Mouse (Mus musculus): ENCODE data around the gene Tmem248. TPM values are rescaled to one million over a fixed set of nuclear protein-coding genes. Genes with fewer than 3 reads are reported as not detected.

The Tmem248 gene
- polyA plus RNA-seq, 1 experiment from 2014 or later = 31.0 TPM

DNA sequence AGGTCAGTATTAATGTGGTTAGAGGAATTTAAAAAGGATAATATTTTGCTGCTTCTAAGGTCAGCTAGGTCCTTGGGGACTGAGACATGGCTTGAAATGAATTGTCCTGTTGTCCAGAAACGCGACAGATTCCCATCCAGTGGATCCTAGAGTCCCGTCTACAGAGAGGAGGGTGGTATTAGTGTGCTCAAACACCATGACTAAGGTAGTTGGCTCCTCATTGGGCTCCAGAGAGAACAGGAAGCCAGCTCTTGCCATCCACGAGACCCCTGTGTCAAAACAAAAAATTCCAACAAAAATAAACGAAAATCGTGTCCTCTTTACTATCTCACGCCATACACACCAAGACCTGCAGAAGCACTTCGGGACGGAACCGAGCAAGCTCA lies 4.9 kb downstream of the Tmem248 start:
- peaks cover 6% of the 10 kb centered on the region; the same call in 1 of the 2 replicates for H3K36me3 ChIP-seq (ENCODE audit: control insufficient read depth, insufficient read depth, low read length)
- H3K27ac ChIP-seq (replicated peaks in 1 of 2; ENCODE audit: control insufficient read depth in 1 of 2, insufficient read depth in 1 of 2, low read depth in 2 of 2, low read length in 2 of 2) = peak overlapping the region; percentile 72 to 74
- no peaks in the 10 kb centered on the region for H3K9me3 ChIP-seq (ENCODE audit: control insufficient read depth, low read length)
- H3K4me1 ChIP-seq (ENCODE audit: control insufficient read depth in 2 of 2, insufficient read depth in 2 of 2, low read length in 2 of 2) = peaks cover 5 to 26% of the 10 kb centered on the region in 2 experiments
- peak overlapping the region; percentile 78 for H3K4me2 ChIP-seq (ENCODE audit: low read length)
- no peaks in the 10 kb centered on the region for H3K27me3 ChIP-seq (ENCODE audit: control insufficient read depth, insufficient read depth, low read length)
- H3K9ac ChIP-seq (ENCODE audit: low read length) = peak overlapping the region; percentile 98
- peak; percentile 12; the same call in 1 of the 2 replicates for ATAC-seq (ENCODE audit: insufficient number of reproducible peaks, insufficient read depth, low FRiP score, low read depth)
- H3K4me3 ChIP-seq (ENCODE audit: control insufficient read depth in 1 of 2, insufficient read depth in 1 of 2, low read depth in 1 of 2, low read length in 2 of 2) = peak overlapping the region; percentile 92 to 98
- WGBS = 1% methylated on average over 10 of the region's 10 CpGs

DNA sequence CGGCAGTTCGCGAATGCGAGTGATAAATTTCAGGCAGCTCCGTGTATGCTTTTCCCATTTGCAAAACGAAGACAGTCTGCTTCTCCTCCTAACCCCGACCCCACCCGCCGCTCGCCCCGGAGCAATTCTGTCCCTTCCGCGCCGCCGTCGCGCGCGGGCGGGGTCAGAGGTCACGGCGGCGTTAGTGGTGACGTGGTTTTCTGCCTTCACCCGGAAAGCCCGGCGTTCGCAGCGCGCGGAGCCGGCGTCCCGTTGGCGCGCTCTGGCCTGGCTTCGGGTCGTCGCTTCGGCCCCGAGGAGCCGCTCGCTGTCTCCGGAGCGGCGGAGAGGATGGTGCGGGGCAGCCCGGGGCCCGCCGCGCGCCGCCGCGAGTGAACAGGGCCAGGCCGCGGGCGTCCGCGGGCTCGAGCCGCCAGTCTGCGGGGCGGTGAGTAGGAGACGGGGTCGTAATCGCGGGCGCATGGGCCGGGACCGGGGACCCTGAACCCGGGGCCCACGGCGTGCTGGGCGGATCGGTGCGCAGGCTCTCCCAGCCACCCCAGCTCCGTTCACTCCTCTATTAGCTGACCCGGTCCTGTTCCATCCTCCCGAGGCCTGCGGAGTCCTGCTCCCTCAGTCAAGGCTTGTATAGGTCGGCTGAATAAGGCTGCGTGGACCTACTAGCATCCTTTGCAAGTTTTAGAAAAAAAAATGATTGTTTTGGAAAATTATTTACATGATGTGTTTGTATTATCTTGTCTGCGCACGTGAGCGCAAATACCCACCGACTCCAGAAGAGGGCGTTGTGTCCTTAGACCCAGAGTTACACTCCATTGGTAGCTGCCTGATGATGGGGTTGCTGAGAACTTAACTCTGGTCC lies 5.5 kb downstream of the Tmem248 start:
- peak overlapping the region; percentile 72 to 74 for H3K27ac ChIP-seq (replicated peaks in 1 of 2; ENCODE audit: control insufficient read depth in 1 of 2, insufficient read depth in 1 of 2, low read depth in 2 of 2, low read length in 2 of 2)
- H3K27me3 ChIP-seq (ENCODE audit: control insufficient read depth, insufficient read depth, low read length) = no peaks in the 10 kb centered on the region
- peaks cover 5 to 29% of the 10 kb centered on the region in 2 experiments for H3K4me1 ChIP-seq (ENCODE audit: control insufficient read depth in 2 of 2, insufficient read depth in 2 of 2, low read length in 2 of 2)
- peak overlapping the region; percentile 98 for H3K9ac ChIP-seq (ENCODE audit: low read length)
- H3K9me3 ChIP-seq (ENCODE audit: control insufficient read depth, low read length) = no peaks in the 10 kb centered on the region
- H3K36me3 ChIP-seq (ENCODE audit: control insufficient read depth, insufficient read depth, low read length) = peaks cover 6% of the 10 kb centered on the region; the same call in 1 of the 2 replicates
- peak overlapping the region; percentile 92 to 98 for H3K4me3 ChIP-seq (ENCODE audit: control insufficient read depth in 1 of 2, insufficient read depth in 1 of 2, low read depth in 1 of 2, low read length in 2 of 2)
- H3K4me2 ChIP-seq (ENCODE audit: low read length) = peak overlapping the region; percentile 78
- peak; percentile 80 for ATAC-seq (ENCODE audit: insufficient number of reproducible peaks, insufficient read depth, low FRiP score, low read depth)
- under 1% methylated on average over 86 of the region's 88 CpGs for WGBS

DNA sequence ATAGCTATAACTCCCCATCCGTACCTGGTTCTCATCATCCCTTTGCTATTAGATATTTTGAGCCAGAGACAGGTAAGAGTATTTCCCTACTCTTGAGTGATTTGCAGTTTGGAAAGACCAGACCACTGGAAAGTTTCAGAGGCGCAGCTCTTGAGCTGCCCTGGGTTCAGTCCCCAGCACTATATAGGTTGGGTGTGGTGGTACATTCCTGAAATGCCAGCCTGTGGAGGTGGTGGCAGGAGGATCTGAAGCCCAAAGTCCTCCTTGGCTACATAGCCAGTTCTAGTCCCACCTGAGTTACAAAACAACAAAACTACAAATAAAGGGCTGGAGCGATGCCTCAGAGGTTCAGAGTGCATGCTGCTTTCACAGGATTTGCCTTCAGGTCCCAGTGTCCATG lies 9.9 kb downstream of the Tmem248 start:
- Histone ChIP-seq H3K4me2 (ENCODE audit: low read length) (no peak overlapping the region), H3K27me3 (ENCODE audit: control insufficient read depth, insufficient read depth, low read length) (no peaks in the 10 kb centered on the region), H3K27ac (replicated peaks in 1 of 2; ENCODE audit: control insufficient read depth in 1 of 2, insufficient read depth in 1 of 2, low read depth in 2 of 2, low read length in 2 of 2) (no peak overlapping the region), H3K36me3 (ENCODE audit: control insufficient read depth, insufficient read depth, low read length) (peaks cover 35% of the 10 kb centered on the region), H3K9me3 (ENCODE audit: control insufficient read depth, low read length) (no peaks in the 10 kb centered on the region), H3K4me3 (ENCODE audit: control insufficient read depth in 1 of 2, insufficient read depth in 1 of 2, low read depth in 1 of 2, low read length in 2 of 2) (no peak overlapping the region), H3K4me1 (ENCODE audit: control insufficient read depth in 2 of 2, insufficient read depth in 2 of 2, low read length in 2 of 2) (peaks cover 5 to 20% of the 10 kb centered on the region in 2 experiments), H3K9ac (ENCODE audit: low read length) (no peak overlapping the region; the same call in 1 of the 2 replicates)
- no peak for ATAC-seq (ENCODE audit: insufficient number of reproducible peaks, insufficient read depth, low FRiP score, low read depth)
- WGBS = 84% methylated on average over 3 of the region's 3 CpGs

DNA sequence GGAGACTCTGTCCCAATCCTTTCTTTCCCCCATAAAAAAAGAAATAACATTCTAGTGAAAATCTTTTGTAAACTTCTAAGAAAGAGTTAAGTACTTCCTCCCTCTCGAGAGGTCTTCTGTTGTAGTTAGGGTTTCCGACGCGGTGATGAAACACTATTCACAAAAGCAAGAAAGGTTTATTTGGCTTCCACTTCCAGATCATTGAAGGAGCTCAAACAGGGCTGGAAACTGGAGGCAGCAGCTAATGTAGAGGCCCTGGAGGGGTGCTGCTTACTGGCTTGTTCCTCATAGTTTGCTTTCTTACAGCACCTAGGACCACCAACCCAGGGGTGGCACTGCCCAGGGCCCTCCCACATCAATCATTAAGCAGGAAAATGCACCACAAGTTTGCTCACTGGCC lies 11.2 kb downstream of the Tmem248 start:
- H3K27ac ChIP-seq (replicated peaks in 1 of 2; ENCODE audit: control insufficient read depth in 1 of 2, insufficient read depth in 1 of 2, low read depth in 2 of 2, low read length in 2 of 2) = no peak overlapping the region
- H3K4me1 ChIP-seq (ENCODE audit: control insufficient read depth in 2 of 2, insufficient read depth in 2 of 2, low read length in 2 of 2) = peaks cover 2 to 17% of the 10 kb centered on the region in 2 experiments
- no peak overlapping the region for H3K9ac ChIP-seq (ENCODE audit: low read length)
- WGBS = 68% methylated on average over 4 of the region's 4 CpGs
- no peak overlapping the region for H3K4me3 ChIP-seq (ENCODE audit: control insufficient read depth in 1 of 2, insufficient read depth in 1 of 2, low read depth in 1 of 2, low read length in 2 of 2)
- H3K27me3 ChIP-seq (ENCODE audit: control insufficient read depth, insufficient read depth, low read length) = no peaks in the 10 kb centered on the region
- H3K36me3 ChIP-seq (ENCODE audit: control insufficient read depth, insufficient read depth, low read length) = peaks cover 49% of the 10 kb centered on the region
- ATAC-seq (ENCODE audit: insufficient number of reproducible peaks, insufficient read depth, low FRiP score, low read depth) = no peak
- H3K9me3 ChIP-seq (ENCODE audit: control insufficient read depth, low read length) = no peaks in the 10 kb centered on the region
- H3K4me2 ChIP-seq (ENCODE audit: low read length) = no peak overlapping the region

DNA sequence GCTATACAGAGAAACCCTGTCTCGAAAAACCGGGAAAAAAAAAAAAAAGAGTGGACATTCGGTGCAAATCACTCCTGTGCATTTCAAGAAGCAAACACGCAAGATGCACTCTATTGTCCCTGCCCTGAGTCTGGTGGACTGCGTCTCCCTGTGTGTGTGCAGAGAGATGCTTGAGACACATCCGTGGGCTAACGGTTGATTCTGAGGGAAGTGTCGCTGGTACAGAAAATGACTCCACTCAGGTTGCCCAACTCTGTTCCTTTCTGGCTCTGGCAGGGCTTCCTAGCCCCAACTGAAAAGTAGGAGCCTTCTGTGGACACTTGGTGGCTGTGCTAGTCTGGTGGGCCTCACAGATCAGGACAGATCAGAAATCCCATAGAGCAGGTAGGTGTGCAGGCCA lies 19.4 kb downstream of the Tmem248 start:
- Histone ChIP-seq H3K4me1 (ENCODE audit: control insufficient read depth in 2 of 2, insufficient read depth in 2 of 2, low read length in 2 of 2) (no peaks in the 10 kb centered on the region), H3K9me3 (ENCODE audit: control insufficient read depth, low read length) (no peaks in the 10 kb centered on the region), H3K4me2 (ENCODE audit: low read length) (no peak overlapping the region), H3K27ac (replicated peaks in 1 of 2; ENCODE audit: control insufficient read depth in 1 of 2, insufficient read depth in 1 of 2, low read depth in 2 of 2, low read length in 2 of 2) (no peak overlapping the region), H3K4me3 (ENCODE audit: control insufficient read depth in 1 of 2, insufficient read depth in 1 of 2, low read depth in 1 of 2, low read length in 2 of 2) (no peak overlapping the region), H3K27me3 (ENCODE audit: control insufficient read depth, insufficient read depth, low read length) (no peaks in the 10 kb centered on the region), H3K9ac (ENCODE audit: low read length) (no peak overlapping the region), H3K36me3 (ENCODE audit: control insufficient read depth, insufficient read depth, low read length) (peaks cover 96% of the 10 kb centered on the region)
- 97% methylated on average over 8 of the region's 8 CpGs for WGBS
- ATAC-seq (ENCODE audit: insufficient number of reproducible peaks, insufficient read depth, low FRiP score, low read depth) = no peak

DNA sequence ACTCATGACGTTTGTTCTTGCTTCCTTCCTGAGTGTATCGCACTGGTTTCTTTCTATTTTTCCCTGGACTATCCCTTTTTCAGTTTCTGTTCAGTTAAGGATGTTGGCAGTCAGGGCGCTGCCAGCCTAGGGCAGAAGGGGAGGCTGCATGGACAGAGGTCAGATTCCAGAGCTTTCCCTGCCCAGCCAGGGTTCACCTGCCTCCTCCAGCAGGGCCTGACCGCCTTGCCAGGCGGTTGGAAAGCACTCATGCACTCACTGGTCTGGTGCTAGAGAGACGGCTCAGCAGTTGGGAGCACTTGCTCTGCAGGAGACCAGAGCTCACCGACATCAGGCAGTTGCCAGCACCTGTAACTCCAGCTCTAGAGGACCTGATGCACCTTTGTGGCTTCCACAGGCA lies 22.4 kb downstream of the Tmem248 start:
- Histone ChIP-seq H3K4me2 (ENCODE audit: low read length) (no peak overlapping the region), H3K9ac (ENCODE audit: low read length) (no peak overlapping the region), H3K4me3 (ENCODE audit: control insufficient read depth in 1 of 2, insufficient read depth in 1 of 2, low read depth in 1 of 2, low read length in 2 of 2) (no peak overlapping the region), H3K4me1 (ENCODE audit: control insufficient read depth in 2 of 2, insufficient read depth in 2 of 2, low read length in 2 of 2) (no peaks in the 10 kb centered on the region), H3K27me3 (ENCODE audit: control insufficient read depth, insufficient read depth, low read length) (no peaks in the 10 kb centered on the region), H3K36me3 (ENCODE audit: control insufficient read depth, insufficient read depth, low read length) (peaks cover 96% of the 10 kb centered on the region), H3K27ac (replicated peaks in 1 of 2; ENCODE audit: control insufficient read depth in 1 of 2, insufficient read depth in 1 of 2, low read depth in 2 of 2, low read length in 2 of 2) (no peak overlapping the region), H3K9me3 (ENCODE audit: control insufficient read depth, low read length) (no peaks in the 10 kb centered on the region)
- 88% methylated on average over 7 of the region's 7 CpGs for WGBS
- no peak for ATAC-seq (ENCODE audit: insufficient number of reproducible peaks, insufficient read depth, low FRiP score, low read depth)

DNA sequence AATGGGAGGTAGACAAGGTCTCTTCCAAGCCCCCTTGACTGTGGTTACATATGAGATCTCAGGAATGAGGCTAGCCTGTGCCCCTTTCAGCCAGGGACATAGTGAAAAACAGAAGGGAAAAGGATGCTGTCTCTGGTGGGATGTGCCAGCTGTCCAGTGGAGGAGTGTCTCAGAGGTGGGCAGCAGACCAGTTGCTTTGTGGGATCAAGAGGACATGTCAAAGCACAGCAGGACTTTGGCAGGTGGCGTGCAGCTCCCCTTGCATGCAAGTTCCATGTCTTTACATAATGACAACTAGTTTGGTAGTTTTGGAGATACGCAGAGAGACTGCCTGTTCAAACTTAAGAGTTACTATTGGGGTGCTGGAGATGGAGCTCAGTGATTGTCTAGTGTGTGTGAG lies 23.0 kb downstream of the Tmem248 start:
- no peak overlapping the region for H3K27ac ChIP-seq (replicated peaks in 1 of 2; ENCODE audit: control insufficient read depth in 1 of 2, insufficient read depth in 1 of 2, low read depth in 2 of 2, low read length in 2 of 2)
- H3K27me3 ChIP-seq (ENCODE audit: control insufficient read depth, insufficient read depth, low read length) = no peaks in the 10 kb centered on the region
- no peak overlapping the region for H3K4me3 ChIP-seq (ENCODE audit: control insufficient read depth in 1 of 2, insufficient read depth in 1 of 2, low read depth in 1 of 2, low read length in 2 of 2)
- no peak overlapping the region for H3K9ac ChIP-seq (ENCODE audit: low read length)
- ATAC-seq (ENCODE audit: insufficient number of reproducible peaks, insufficient read depth, low FRiP score, low read depth) = no peak
- H3K9me3 ChIP-seq (ENCODE audit: control insufficient read depth, low read length) = no peaks in the 10 kb centered on the region
- H3K36me3 ChIP-seq (ENCODE audit: control insufficient read depth, insufficient read depth, low read length) = peaks cover 96% of the 10 kb centered on the region
- 98% methylated on average over 2 of the region's 2 CpGs for WGBS
- H3K4me2 ChIP-seq (ENCODE audit: low read length) = no peak overlapping the region
- H3K4me1 ChIP-seq (ENCODE audit: control insufficient read depth in 2 of 2, insufficient read depth in 2 of 2, low read length in 2 of 2) = no peaks in the 10 kb centered on the region

Measured in heart, embryonic 14.5 days (tissue).